Mouse (Mus musculus) hindbrain, embryonic 12.5 days (tissue): ENCODE data around the gene Klrb1c. TPM values are rescaled to one million over a fixed set of nuclear protein-coding genes. Genes with fewer than 3 reads are reported as not detected.
"Not testable (repeated sequence)": the region's sequence is repeated elsewhere in the genome, so short reads cannot be mapped to it uniquely, and the experiment has no call there.

Experiments used
- ATAC-seq: fragments of 200-750 bp; cut with Nextera tagmentation; 2 replicates; pipeline ENCODE4 v1.8.0; 2017; ENCODE audit warnings: moderate TSS enrichment; ENCODE audit not compliant: low FRiP score
- H3K27ac ChIP-seq: fragments of 300-500 bp; sonication (generic); 2 replicates; pipeline ENCODE4 v1.5.1; 2016; ENCODE audit warnings: mild to moderate bottlenecking
- H3K27me3 ChIP-seq: fragments of 300-500 bp; sonication (generic); 2 replicates; pipeline ENCODE4 v1.6.1; 2016; ENCODE audit warnings: mild to moderate bottlenecking
- H3K36me3 ChIP-seq: fragments of 300-500 bp; sonication (generic); 2 replicates; pipeline ENCODE4 v1.6.1; 2016; ENCODE audit warnings: mild to moderate bottlenecking
- H3K4me1 ChIP-seq: fragments of 300-500 bp; sonication (generic); 2 replicates; pipeline ENCODE4 v1.6.1; 2016
- H3K4me2 ChIP-seq: fragments of 300-500 bp; sonication (generic); replicated peaks from 2 replicates; pipeline ENCODE4 v1.6.1; 2016; ENCODE audit warnings: mild to moderate bottlenecking
- H3K4me3 ChIP-seq: fragments of 300-500 bp; sonication (generic); 2 replicates; pipeline ENCODE4 v1.5.1; 2016; ENCODE audit warnings: mild to moderate bottlenecking
- H3K9ac ChIP-seq: fragments of 300-500 bp; sonication (generic); 2 replicates; pipeline ENCODE4 v1.6.1; 2016; ENCODE audit warnings: mild to moderate bottlenecking, moderate library complexity
- H3K9me3 ChIP-seq: fragments of 300-500 bp; sonication (generic); replicated peaks from 2 replicates; pipeline ENCODE4 v1.6.1; 2016; ENCODE audit warnings: mild to moderate bottlenecking
- WGBS: fragments of 180-500 bp; shearing (Covaris S2); methylation state at CpG from one replicate; pipeline ENCODE4 v1.1.7; 2016; 5-methylcytosine and 5-hydroxymethylcytosine counted together
- polyA plus RNA-seq: library from polyadenylated mRNA; unstranded; fragments of >200 nt; fragmentation: Nextera tagmentation; extraction: Ambion mirVana; gene quantifications from 2 replicates; pipeline ENCODE4 v1.2.1, GENCODE M21; 2016

Gene Klrb1c
- polyA plus RNA-seq, 1 experiment from 2014 or later, result not detected

GRCm38 (mm10) chr6:128804823-128805640 is 16.0 kb upstream of the Klrb1c start:
- H3K9me3 ChIP-seq, H3K27me3 ChIP-seq, ATAC-seq, H3K36me3 ChIP-seq, H3K9ac ChIP-seq, H3K4me1 ChIP-seq, H3K4me3 ChIP-seq, H3K27ac ChIP-seq, H3K4me2 ChIP-seq: not testable (repeated sequence)
- 68% methylated on average over 7 of the region's 7 CpGs for WGBS

- H3K4me1 ChIP-seq, result peaks cover 5% of the 10 kb centered on the region
- WGBS, result 9% methylated on average over 26 of the region's 26 CpGs
- H3K9me3 ChIP-seq, result no peaks in the 10 kb centered on the region
- no peaks in the 10 kb centered on the region for H3K36me3 ChIP-seq
- peak overlapping the region; percentile 44 for H3K4me3 ChIP-seq
- peak overlapping the region; percentile 77 for H3K27ac ChIP-seq
- peak overlapping the region; percentile 53 for H3K4me2 ChIP-seq
- peak; percentile 91 for ATAC-seq
- no peaks in the 10 kb centered on the region for H3K27me3 ChIP-seq
- H3K9ac ChIP-seq, result peak overlapping the region; percentile 59; the same call in 1 of the 2 replicates
These were observed 14.2 kb upstream of the Klrb1c start for GRCm38 (mm10) chr6:128802999-128803857.

GRCm38 (mm10) chr6:128802557-128802956 is 13.5 kb upstream of the Klrb1c start:
- Histone ChIP-seq H3K27me3 (no peaks in the 10 kb centered on the region), H3K27ac (peak overlapping the region; percentile 77), H3K4me1 (peaks cover 10% of the 10 kb centered on the region), H3K36me3 (no peaks in the 10 kb centered on the region), H3K9me3 (no peaks in the 10 kb centered on the region), H3K9ac (peak overlapping the region; percentile 59), H3K4me3 (peak overlapping the region; percentile 44), H3K4me2 (peak overlapping the region; percentile 53)
- WGBS, result 15% methylated on average over 10 of the region's 10 CpGs
- peak; percentile 49 for ATAC-seq

- H3K4me1 ChIP-seq, result peaks cover 10% of the 10 kb centered on the region
- H3K4me3 ChIP-seq, H3K9ac ChIP-seq, H3K27me3 ChIP-seq, H3K36me3 ChIP-seq, H3K9me3 ChIP-seq, H3K27ac ChIP-seq, ATAC-seq, H3K4me2 ChIP-seq: not testable (repeated sequence)
- WGBS, result 80% methylated on average over 5 of the region's 5 CpGs
These were observed 11.7 kb upstream of the Klrb1c start for GRCm38 (mm10) chr6:128800696-128801095.

GRCm38 (mm10) chr6:128799896-128800270 is 10.9 kb upstream of the Klrb1c start:
- Histone ChIP-seq H3K4me2 (peak overlapping the region; percentile 43), H3K27me3 (no peaks in the 10 kb centered on the region), H3K27ac (0 out of 2 replicates have a peak overlapping the region, but pooled peaks have one; percentile 78), H3K4me3 (peak overlapping the region; percentile 57), H3K4me1 (peaks cover 10% of the 10 kb centered on the region), H3K36me3 (no peaks in the 10 kb centered on the region), H3K9me3 (no peaks in the 10 kb centered on the region), H3K9ac (peak overlapping the region; percentile 45; the same call in 1 of the 2 replicates)
- 24% methylated on average over 7 of the region's 7 CpGs for WGBS
- no peak for ATAC-seq

- not testable (repeated sequence) for H3K27me3 ChIP-seq, H3K36me3 ChIP-seq, H3K9me3 ChIP-seq
- peak; percentile 82 for ATAC-seq
- peak overlapping the region; percentile 78 for H3K27ac ChIP-seq
- WGBS, result under 1% methylated on average over 49 of the region's 49 CpGs
- peak overlapping the region; percentile 58 for H3K4me2 ChIP-seq
- peak overlapping the region; percentile 57 for H3K4me3 ChIP-seq
- H3K4me1 ChIP-seq, result peaks cover 10% of the 10 kb centered on the region
- peak overlapping the region; percentile 60 for H3K9ac ChIP-seq
These were observed 10.3 kb upstream of the Klrb1c start for GRCm38 (mm10) chr6:128799144-128799895.

GRCm38 (mm10) chr6:128798772-128799143 is 9.7 kb upstream of the Klrb1c start:
- WGBS, result under 1% methylated on average over 20 of the region's 20 CpGs
- peak overlapping the region; percentile 78 for H3K27ac ChIP-seq
- peak overlapping the region; percentile 57 for H3K4me3 ChIP-seq
- not testable (repeated sequence) for H3K27me3 ChIP-seq, H3K36me3 ChIP-seq, H3K9me3 ChIP-seq
- H3K4me2 ChIP-seq, result peak overlapping the region; percentile 58
- peak overlapping the region; percentile 60 for H3K9ac ChIP-seq
- ATAC-seq, result peak; percentile 29
- peaks cover 10% of the 10 kb centered on the region for H3K4me1 ChIP-seq

- peaks cover 10% of the 10 kb centered on the region for H3K4me1 ChIP-seq
- H3K9me3 ChIP-seq, result no peaks in the 10 kb centered on the region
- WGBS, result 13% methylated on average over 15 of the region's 15 CpGs
- ATAC-seq, result no peak
- H3K4me3 ChIP-seq, result peak overlapping the region; percentile 57
- H3K9ac ChIP-seq, result 0 out of 2 replicates have a peak overlapping the region, but pooled peaks have one; percentile 35
- peak overlapping the region; percentile 58 for H3K4me2 ChIP-seq
- H3K27me3 ChIP-seq, result no peaks in the 10 kb centered on the region
- H3K36me3 ChIP-seq, result no peaks in the 10 kb centered on the region
- H3K27ac ChIP-seq, result 0 out of 2 replicates have a peak overlapping the region, but pooled peaks have one; percentile 1
These were observed 9.1 kb upstream of the Klrb1c start for GRCm38 (mm10) chr6:128797936-128798771.

GRCm38 (mm10) chr6:128797185-128797905 is 8.3 kb upstream of the Klrb1c start:
- H3K36me3 ChIP-seq, result no peaks in the 10 kb centered on the region
- H3K4me2 ChIP-seq, result peak overlapping the region; percentile 58
- ATAC-seq, result no peak
- H3K9ac ChIP-seq, result no peak overlapping the region
- no peaks in the 10 kb centered on the region for H3K9me3 ChIP-seq
- peaks cover 7% of the 10 kb centered on the region for H3K4me1 ChIP-seq
- H3K27me3 ChIP-seq, result no peaks in the 10 kb centered on the region
- H3K4me3 ChIP-seq, result peak overlapping the region; percentile 57; the same call in 1 of the 2 replicates
- H3K27ac ChIP-seq, result no peak overlapping the region
- WGBS, result 81% methylated on average over 12 of the region's 12 CpGs

- Histone ChIP-seq H3K36me3 (no peaks in the 10 kb centered on the region), H3K4me2 (no peak overlapping the region), H3K27ac (no peak overlapping the region), H3K9me3 (no peaks in the 10 kb centered on the region), H3K4me1 (peaks cover 7% of the 10 kb centered on the region), H3K27me3 (no peaks in the 10 kb centered on the region), H3K9ac (no peak overlapping the region), H3K4me3 (no peak overlapping the region)
- ATAC-seq, result no peak
- 77% methylated on average over 8 of the region's 8 CpGs for WGBS
These were observed 7.4 kb upstream of the Klrb1c start for GRCm38 (mm10) chr6:128796321-128796955.
